ENCODE assay signal across 9 mouse cellular contexts in the genomic region with DNA sequence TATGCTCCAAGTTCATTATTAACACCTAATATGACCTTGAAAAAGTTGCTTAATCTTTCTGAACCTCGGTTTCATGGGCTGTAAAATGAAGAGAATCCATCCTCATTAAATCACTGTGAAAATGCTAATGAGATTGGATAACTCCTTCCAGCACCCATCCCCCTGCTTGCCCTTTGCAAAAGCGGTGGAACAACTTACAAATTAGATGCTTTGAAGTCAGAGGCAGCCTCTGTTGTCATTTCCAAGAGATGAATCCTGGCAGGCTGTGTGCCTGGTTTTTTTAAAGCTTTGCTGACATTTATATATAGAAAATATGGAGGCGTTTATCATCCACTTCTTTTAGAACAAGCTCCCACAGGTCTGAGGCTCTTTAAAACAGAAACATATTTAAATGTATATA.
DNase-seq lines count a peak whose midpoint lies in the region; ATAC-seq lines count a peak whose summit lies in the region.
"Had no signal": no experiment of that assay in that cellular context is flagged by ENCODE, and none has a peak within 500 bp of the region (broad histone marks: within the 10 kb centered on the region; RNA-seq: fewer than 3 reads in every experiment).

No protein-coding gene starts in this region.

- no peaks in the 10 kb centered on the region for H3K36me3 ChIP-seq in midbrain, embryonic 13.5 days
- H3K36me3 ChIP-seq: embryonic facial prominence, embryonic 13.5 days had no signal

- H3K27me3 ChIP-seq in midbrain, embryonic 13.5 days = no peaks in the 10 kb centered on the region
- H3K27me3 ChIP-seq: embryonic facial prominence, embryonic 13.5 days had no signal

- DNase-seq in adrenal gland, adult (ENCODE audit: inconsistent age in 2 of 2, low spot score in 1 of 2) = peak; percentile 25 to 57
- no peak for DNase-seq in adrenal gland, postnatal 25 days
- peak; percentile 62 for DNase-seq in brain, embryonic 18.5 days (ENCODE audit: low read depth, low spot score)
- DNase-seq in layer of hippocampus, adult 18-20 months (ENCODE audit: low spot score in 2 of 2) = peak; percentile 58 to 68
- DNase-seq in urinary bladder, adult 18-20 months (ENCODE audit: low spot score in 2 of 2) = no peak
- no peak for DNase-seq in kidney, adult 18-20 months
- no peak for DNase-seq in heart, adult 8-10 months (ENCODE audit: low spot score)

- ATAC-seq in midbrain, embryonic 13.5 days = 0 out of 2 replicates have a peak, but pooled peaks have one; percentile 55

- H3K4me1 ChIP-seq in midbrain, embryonic 13.5 days (replicated peaks) = peaks cover 9% of the 10 kb centered on the region; the same call in 1 of the 2 replicates
- H3K4me1 ChIP-seq: embryonic facial prominence, embryonic 13.5 days had no signal

- H3K4me3 ChIP-seq in midbrain, embryonic 13.5 days (replicated peaks) = no peak overlapping the region
- H3K4me3 ChIP-seq: embryonic facial prominence, embryonic 13.5 days had no signal

- WGBS in midbrain, embryonic 13.5 days = 14% methylated on average over 3 of the region's 3 CpGs

- no peaks in the 10 kb centered on the region for H3K9me3 ChIP-seq in midbrain, embryonic 13.5 days

- no peak overlapping the region for H3K4me2 ChIP-seq in midbrain, embryonic 13.5 days (replicated peaks)
- H3K4me2 ChIP-seq: embryonic facial prominence, embryonic 13.5 days had no signal

- no peak overlapping the region for H3K9ac ChIP-seq in midbrain, embryonic 13.5 days (replicated peaks)
- H3K9ac ChIP-seq: embryonic facial prominence, embryonic 13.5 days had no signal

- H3K27ac ChIP-seq in midbrain, embryonic 13.5 days = no peak overlapping the region
- H3K27ac ChIP-seq: embryonic facial prominence, embryonic 13.5 days had no signal

Comparison
In these comparisons a context has a peak if more than half of its experiments do, and no peak if none do; other contexts are left out.
1. DNase-seq: peak in adrenal gland, adult (2 of 2), brain, embryonic 18.5 days (single experiment) and layer of hippocampus, adult 18-20 months (2 of 2); none in adrenal gland, postnatal 25 days (single experiment), urinary bladder, adult 18-20 months (0 of 2), kidney, adult 18-20 months (single experiment) and heart, adult 8-10 months (single experiment).